Mouse (Mus musculus) embryonic facial prominence, embryonic 13.5 days (tissue): ENCODE measurements at regions not wholly inside any gene's neighbourhood (a gene's known extent, or its start where the extent isn't known, plus 50 kb on each side); places are given as distances from the start of the nearest gene placed in this dataset.

Experiments
- ATAC-seq: fragments of 200-750 bp; cut with Nextera tagmentation; 2 replicates; pipeline ENCODE4 v1.8.0; 2017; ENCODE audit warnings: low read depth; ENCODE audit not compliant: insufficient number of reproducible peaks, insufficient read depth, low FRiP score, low TSS enrichment
- H3K27ac ChIP-seq: fragments of 300-500 bp; sonication (generic); 2 replicates; pipeline ENCODE4 v1.5.1; 2015; ENCODE audit warnings: moderate library complexity, mild to moderate bottlenecking, inconsistent platforms
- H3K27me3 ChIP-seq: fragments of 300-500 bp; sonication (generic); 2 replicates; pipeline ENCODE4 v1.6.1; 2015; ENCODE audit warnings: mild to moderate bottlenecking, inconsistent platforms
- H3K36me3 ChIP-seq: fragments of 300-500 bp; sonication (generic); 2 replicates; pipeline ENCODE4 v1.6.1; 2015; ENCODE audit warnings: mild to moderate bottlenecking, inconsistent platforms
- H3K4me1 ChIP-seq: fragments of 300-500 bp; sonication (generic); 2 replicates; pipeline ENCODE4 v1.6.1; 2015; ENCODE audit warnings: inconsistent platforms
- H3K4me2 ChIP-seq: fragments of 300-500 bp; sonication (generic); 2 replicates; pipeline ENCODE4 v1.6.1; 2015; ENCODE audit warnings: moderate library complexity, mild to moderate bottlenecking, inconsistent platforms
- H3K4me3 ChIP-seq: fragments of 300-500 bp; sonication (generic); 2 replicates; pipeline ENCODE4 v1.5.1; 2015; ENCODE audit warnings: mild to moderate bottlenecking, inconsistent platforms
- H3K9ac ChIP-seq: fragments of 300-500 bp; sonication (generic); 2 replicates; pipeline ENCODE4 v1.6.1; 2015; ENCODE audit warnings: mild to moderate bottlenecking, inconsistent platforms
- H3K9me3 ChIP-seq: fragments of 300-500 bp; sonication (generic); 2 replicates; pipeline ENCODE4 v1.6.1; 2016; ENCODE audit warnings: inconsistent platforms
- WGBS: fragments of 180-500 bp; shearing (Covaris S2); methylation state at CpG from one replicate; pipeline ENCODE4 v1.1.7; 2015; ENCODE audit warnings: mixed read lengths; 5-methylcytosine and 5-hydroxymethylcytosine counted together

DNA sequence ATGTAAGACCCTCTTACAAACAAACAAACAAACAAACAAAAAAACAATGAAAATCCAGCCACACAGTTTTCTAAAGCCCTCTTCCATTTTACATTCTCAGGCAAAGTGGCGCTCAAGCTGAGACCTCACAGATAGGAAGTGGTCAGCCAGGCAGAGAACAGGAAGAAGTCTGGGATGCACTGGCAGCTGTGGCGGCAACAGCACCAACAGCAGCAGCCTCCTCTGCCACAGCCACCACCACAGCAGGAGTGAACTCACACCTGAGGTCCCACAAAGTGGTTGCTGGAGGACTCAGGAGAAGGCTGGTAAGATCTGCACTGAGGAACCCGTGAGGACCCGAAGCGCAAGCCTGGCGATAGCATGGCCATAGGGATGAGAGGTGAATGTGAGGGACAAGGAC lies 156.3 kb downstream of the Grm4 start:
- Histone ChIP-seq H3K4me2 (no peak overlapping the region), H3K27me3 (no peaks in the 10 kb centered on the region), H3K4me3 (no peak overlapping the region), H3K9me3 (no peaks in the 10 kb centered on the region), H3K9ac (no peak overlapping the region), H3K27ac (no peak overlapping the region), H3K36me3 (no peaks in the 10 kb centered on the region), H3K4me1 (0 out of 2 replicates have a peak, but pooled peaks cover 2% of the 10 kb centered on the region)
- 90% methylated on average over 6 of the region's 6 CpGs for WGBS
- no peak for ATAC-seq

DNA sequence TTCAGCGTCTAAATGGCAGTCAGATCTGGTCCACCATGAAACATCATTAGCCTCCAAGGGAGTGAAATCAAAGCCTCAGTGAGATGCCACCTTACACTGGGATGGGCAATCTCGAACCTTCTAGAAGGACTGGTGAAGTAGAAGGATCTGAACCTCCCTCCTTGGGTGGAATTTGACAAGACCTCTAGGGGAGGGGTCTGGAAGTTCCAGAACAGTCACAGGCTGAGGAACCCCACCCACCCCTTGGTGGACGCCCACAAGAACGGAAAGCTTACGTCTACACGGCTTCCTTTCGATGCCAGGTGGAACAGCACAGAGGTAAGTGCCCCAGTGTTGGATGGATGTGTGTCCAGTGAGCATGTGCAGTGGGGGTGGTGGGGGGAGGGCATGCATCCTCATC lies 156.9 kb downstream of the Grm4 start:
- no peaks in the 10 kb centered on the region for H3K9me3 ChIP-seq
- H3K4me3 ChIP-seq: no peak overlapping the region
- 85% methylated on average over 7 of the region's 7 CpGs for WGBS
- 0 out of 2 replicates have a peak, but pooled peaks cover 2% of the 10 kb centered on the region for H3K4me1 ChIP-seq
- H3K27me3 ChIP-seq: no peaks in the 10 kb centered on the region
- H3K27ac ChIP-seq: no peak overlapping the region
- no peak overlapping the region for H3K9ac ChIP-seq
- H3K36me3 ChIP-seq: no peaks in the 10 kb centered on the region
- no peak for ATAC-seq
- no peak overlapping the region for H3K4me2 ChIP-seq

DNA sequence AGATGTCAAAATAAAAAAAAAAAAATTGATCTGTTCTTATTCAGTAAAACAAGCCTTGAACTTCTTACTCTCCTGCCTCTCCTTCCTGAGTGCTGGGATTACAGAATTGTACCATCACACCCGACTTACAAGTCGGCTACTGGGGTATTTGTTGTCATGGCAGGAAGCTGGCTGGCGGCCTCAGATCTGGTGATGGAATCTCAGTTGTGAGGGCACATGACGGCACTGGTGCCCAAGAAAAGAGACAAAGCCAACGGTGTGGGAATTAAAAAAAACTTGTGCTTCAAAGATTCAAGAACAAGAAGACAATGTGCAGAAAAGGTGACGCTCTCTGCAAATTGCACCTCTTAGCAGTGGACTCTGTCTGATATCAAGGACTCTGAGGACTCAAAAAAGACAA lies 157.3 kb downstream of the Grm4 start:
- 71% methylated on average over 6 of the region's 6 CpGs for WGBS
- no peak for ATAC-seq
- no peaks in the 10 kb centered on the region for H3K27me3 ChIP-seq
- 0 out of 2 replicates have a peak, but pooled peaks cover 2% of the 10 kb centered on the region for H3K4me1 ChIP-seq
- H3K36me3 ChIP-seq: no peaks in the 10 kb centered on the region
- no peak overlapping the region for H3K9ac ChIP-seq
- H3K27ac ChIP-seq: no peak overlapping the region
- H3K4me3 ChIP-seq: no peak overlapping the region
- no peak overlapping the region for H3K4me2 ChIP-seq
- H3K9me3 ChIP-seq: no peaks in the 10 kb centered on the region

DNA sequence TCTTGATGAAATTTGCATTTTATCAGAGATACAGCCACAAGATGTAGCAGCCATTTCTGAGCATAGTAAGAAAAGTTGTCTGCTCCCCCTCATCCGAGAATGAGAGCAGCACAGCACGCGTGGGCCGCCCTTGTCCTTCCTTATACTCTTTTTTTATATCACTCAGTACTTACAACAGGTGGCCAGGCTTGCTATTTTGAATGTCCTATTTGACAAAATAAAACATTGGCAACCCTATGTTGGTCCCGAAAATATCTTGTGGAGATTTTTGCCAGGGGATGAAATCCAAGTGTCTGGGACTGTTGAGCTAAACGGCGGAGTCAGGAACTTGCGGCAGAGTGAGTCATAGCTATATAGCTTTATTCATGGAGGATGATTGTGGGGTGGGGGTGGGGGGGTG lies 158.0 kb upstream of the Lemd2 start:
- H3K4me1 ChIP-seq: 0 out of 2 replicates have a peak, but pooled peaks cover 2% of the 10 kb centered on the region
- ATAC-seq: no peak
- no peaks in the 10 kb centered on the region for H3K9me3 ChIP-seq
- 89% methylated on average over 8 of the region's 8 CpGs for WGBS
- H3K27ac ChIP-seq: no peak overlapping the region
- no peak overlapping the region for H3K9ac ChIP-seq
- no peaks in the 10 kb centered on the region for H3K36me3 ChIP-seq
- H3K4me3 ChIP-seq: no peak overlapping the region
- H3K27me3 ChIP-seq: no peaks in the 10 kb centered on the region
- H3K4me2 ChIP-seq: no peak overlapping the region

DNA sequence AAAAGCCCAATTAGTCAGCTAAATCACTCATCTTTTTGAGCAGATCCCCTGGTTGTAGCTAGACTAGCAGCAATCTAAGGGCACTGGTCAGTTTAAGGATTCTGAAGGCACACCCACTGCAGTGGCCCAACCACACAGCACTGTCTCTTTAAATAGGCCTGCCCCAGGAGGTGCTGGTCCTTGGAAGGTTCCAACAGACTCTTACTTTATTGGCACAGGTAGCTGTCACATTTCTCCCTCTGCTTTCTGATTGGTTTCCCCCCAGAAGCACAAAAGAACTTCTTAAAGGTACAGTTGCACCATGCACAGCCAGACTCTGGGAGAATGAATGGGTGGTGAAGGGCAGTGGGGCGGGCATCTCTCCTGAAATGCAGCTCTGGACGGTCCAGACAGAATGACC lies 157.1 kb upstream of the Lemd2 start:
- Histone ChIP-seq H3K4me3 (no peak overlapping the region), H3K9me3 (no peaks in the 10 kb centered on the region), H3K4me2 (no peak overlapping the region), H3K27me3 (no peaks in the 10 kb centered on the region), H3K4me1 (0 out of 2 replicates have a peak, but pooled peaks cover 2% of the 10 kb centered on the region), H3K36me3 (no peaks in the 10 kb centered on the region), H3K9ac (no peak overlapping the region), H3K27ac (no peak overlapping the region)
- 68% methylated on average over 2 of the region's 2 CpGs for WGBS
- ATAC-seq: no peak

DNA sequence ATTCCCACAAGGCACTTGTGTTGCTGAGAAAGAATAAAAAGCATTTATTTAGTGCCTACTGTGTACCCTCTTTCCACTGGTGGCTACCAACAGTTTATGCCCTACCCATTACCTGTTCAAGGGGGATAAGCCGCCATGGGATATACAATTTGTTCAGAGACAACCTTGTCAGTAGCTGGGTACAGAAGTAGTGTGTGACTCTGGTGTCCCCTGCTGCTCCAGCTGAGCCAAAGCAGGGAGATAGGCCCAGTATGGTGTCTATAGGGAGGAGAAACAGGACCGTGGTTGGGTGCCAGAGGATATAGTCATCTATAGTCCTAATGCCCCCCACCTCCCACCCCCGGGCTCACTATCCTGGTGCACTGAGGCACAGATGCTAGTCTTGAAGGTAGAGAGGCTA lies 152.6 kb upstream of the Lemd2 start:
- no peak overlapping the region for H3K9ac ChIP-seq
- 85% methylated on average over 3 of the region's 3 CpGs for WGBS

DNA sequence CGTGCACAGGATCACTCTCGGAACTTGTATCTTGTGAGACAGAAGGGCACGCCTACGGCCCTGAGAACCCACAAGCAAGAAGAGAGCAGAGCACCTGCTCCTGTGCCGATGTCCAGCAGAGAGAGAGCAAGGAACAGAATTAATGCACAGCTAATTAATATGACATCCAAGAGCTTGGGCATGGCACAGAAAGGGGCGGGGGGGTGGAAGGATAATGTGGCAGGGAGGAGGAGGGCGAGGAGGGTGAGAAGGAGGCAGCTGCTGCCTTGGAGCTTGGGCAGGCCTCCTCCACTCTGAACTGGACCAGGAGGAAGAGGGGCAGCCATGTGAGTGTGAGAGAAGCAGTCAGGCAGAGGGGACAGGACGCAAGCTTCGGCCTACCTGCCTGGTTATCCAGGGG lies 151.4 kb upstream of the Lemd2 start:
- Histone ChIP-seq H3K9ac (no peak overlapping the region), H3K9me3 (no peaks in the 10 kb centered on the region), H3K4me1 (no peaks in the 10 kb centered on the region), H3K27ac (no peak overlapping the region), H3K36me3 (no peaks in the 10 kb centered on the region), H3K4me3 (no peak overlapping the region), H3K4me2 (no peak overlapping the region), H3K27me3 (no peaks in the 10 kb centered on the region)
- no peak for ATAC-seq
- 90% methylated on average over 9 of the region's 9 CpGs for WGBS

More for the DNA sequence above, 152.6 kb upstream of the Lemd2 start:
- ATAC-seq: no peak
- H3K36me3 ChIP-seq: no peaks in the 10 kb centered on the region
- H3K27me3 ChIP-seq: no peaks in the 10 kb centered on the region
- no peaks in the 10 kb centered on the region for H3K4me1 ChIP-seq
- no peaks in the 10 kb centered on the region for H3K9me3 ChIP-seq
- H3K27ac ChIP-seq: no peak overlapping the region
- H3K4me3 ChIP-seq: no peak overlapping the region
- no peak overlapping the region for H3K4me2 ChIP-seq

DNA sequence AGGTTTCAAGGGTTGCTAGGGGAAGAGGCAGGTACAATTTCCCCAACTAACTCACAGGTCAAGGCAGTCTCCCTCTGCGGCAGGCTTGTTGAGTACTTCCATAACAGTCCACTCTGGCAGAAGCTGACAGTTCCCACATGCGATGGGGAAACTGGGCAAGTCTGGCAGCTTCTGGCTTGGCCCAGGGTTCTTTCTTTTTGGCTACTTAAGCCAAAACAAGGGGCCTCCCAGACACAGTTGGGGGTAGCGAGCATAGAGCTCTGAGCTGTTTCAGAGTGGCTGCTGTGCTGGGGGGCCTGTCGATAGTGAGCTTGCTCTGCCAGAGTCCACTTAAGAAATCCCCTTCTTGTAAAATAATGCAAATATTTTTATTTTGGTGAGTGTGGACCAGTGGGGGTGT lies 150.8 kb upstream of the Lemd2 start:
- H3K27me3 ChIP-seq: no peaks in the 10 kb centered on the region
- H3K4me2 ChIP-seq: no peak overlapping the region
- no peaks in the 10 kb centered on the region for H3K4me1 ChIP-seq
- no peak overlapping the region for H3K27ac ChIP-seq
- H3K36me3 ChIP-seq: no peaks in the 10 kb centered on the region
- 95% methylated on average over 4 of the region's 4 CpGs for WGBS
- H3K9ac ChIP-seq: no peak overlapping the region
- no peak for ATAC-seq
- H3K4me3 ChIP-seq: no peak overlapping the region
- no peaks in the 10 kb centered on the region for H3K9me3 ChIP-seq

DNA sequence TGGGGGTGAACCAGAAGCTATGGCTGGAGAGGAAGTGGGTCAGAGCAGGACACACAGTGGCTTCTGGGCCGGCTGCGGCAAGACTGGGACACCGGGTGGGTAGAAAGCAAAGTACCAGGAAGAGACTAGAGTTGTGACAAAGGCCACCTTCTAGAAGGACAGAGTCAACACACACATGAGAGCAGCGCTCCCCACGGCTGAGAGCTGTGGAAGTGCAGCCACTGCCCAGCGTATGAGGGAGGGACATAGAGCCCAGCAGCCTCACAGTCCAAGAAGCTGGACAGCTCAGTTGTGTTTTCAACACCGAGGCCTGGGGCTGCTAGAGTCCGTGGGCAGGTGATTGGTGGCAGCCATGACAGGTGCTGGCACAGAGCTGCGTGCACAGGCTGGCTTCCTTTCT lies 145.6 kb upstream of the Lemd2 start:
- Histone ChIP-seq H3K4me3 (no peak overlapping the region), H3K36me3 (no peaks in the 10 kb centered on the region), H3K4me2 (no peak overlapping the region), H3K27ac (no peak overlapping the region), H3K9ac (no peak overlapping the region), H3K9me3 (no peaks in the 10 kb centered on the region), H3K27me3 (no peaks in the 10 kb centered on the region), H3K4me1 (no peaks in the 10 kb centered on the region)
- 90% methylated on average over 9 of the region's 9 CpGs for WGBS
- no peak for ATAC-seq

DNA sequence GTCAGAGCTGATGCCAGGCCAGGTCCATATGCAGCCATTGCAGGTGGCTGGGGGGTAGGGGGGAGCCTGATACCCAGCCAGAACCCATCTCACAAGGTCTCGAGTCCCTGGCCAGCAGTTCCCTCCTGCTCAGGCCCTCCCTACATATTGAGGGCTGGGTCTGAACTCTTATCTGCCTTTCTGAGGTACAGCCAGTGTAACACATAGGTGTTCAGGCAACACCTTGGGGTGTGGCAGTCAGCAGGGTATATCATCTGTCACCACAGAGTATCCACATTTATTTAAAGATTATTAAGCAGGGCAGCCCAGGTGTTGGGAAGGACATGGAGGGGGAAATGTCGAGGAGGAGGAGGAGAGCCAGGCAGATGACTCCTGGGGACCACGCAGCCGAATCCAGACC lies 145.2 kb upstream of the Lemd2 start:
- Histone ChIP-seq H3K36me3 (no peaks in the 10 kb centered on the region), H3K27ac (no peak overlapping the region), H3K4me2 (no peak overlapping the region), H3K4me3 (no peak overlapping the region), H3K27me3 (no peaks in the 10 kb centered on the region), H3K9me3 (no peaks in the 10 kb centered on the region), H3K4me1 (no peaks in the 10 kb centered on the region), H3K9ac (no peak overlapping the region)
- 87% methylated on average over 4 of the region's 4 CpGs for WGBS
- no peak for ATAC-seq

DNA sequence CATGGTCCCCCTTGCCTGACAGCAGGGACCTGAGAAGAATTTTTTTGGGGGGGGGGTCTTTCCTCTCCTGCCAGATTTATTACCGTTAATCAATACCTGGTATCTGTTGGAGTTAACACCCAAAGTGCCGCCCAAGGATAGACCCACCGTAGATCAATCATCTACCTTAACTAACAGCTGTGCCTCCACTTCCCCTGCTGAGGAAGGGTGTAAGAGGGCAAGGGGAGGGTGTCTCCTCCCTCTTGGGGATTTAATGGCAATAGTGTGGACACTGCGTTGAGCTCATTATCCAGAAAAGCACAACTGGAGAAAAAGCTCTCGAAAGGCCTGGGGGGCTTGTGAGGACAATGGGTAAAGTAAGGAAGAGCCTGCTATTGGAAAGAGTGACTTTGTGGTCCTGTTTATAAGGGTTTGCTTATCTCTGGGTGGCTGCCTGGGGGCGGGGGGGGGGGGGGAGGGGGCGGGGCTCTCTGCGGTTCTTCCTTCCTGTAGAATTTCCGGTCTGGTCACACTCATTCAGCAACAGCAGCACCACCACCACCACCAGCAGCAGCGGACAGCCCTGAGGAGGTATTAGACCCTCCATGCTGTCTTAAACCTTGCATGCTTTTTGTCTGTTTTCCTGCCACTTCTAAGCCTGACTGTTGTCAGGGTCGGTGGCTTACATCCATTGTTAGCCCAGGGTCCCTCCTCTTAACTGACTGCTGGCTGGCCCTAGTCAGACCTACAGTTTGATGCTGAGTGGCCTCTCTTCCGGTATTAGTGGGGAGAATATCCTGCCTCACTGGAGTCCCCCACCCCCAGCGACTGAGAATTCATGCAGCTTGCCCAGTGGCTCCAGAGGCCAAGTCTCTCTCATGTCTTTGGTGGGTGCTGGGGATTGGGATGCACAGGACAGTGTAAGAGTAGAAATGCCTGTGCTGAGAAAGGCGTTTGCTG lies 138.0 kb upstream of the Lemd2 start:
- no peak overlapping the region for H3K4me3 ChIP-seq
- H3K36me3 ChIP-seq: no peaks in the 10 kb centered on the region
- H3K4me1 ChIP-seq: peaks cover 8% of the 10 kb centered on the region; the same call in 1 of the 2 replicates
- ATAC-seq: no peak
- 0 out of 2 replicates have a peak overlapping the region, but pooled peaks have one; percentile 9 for H3K4me2 ChIP-seq
- H3K27me3 ChIP-seq: no peaks in the 10 kb centered on the region
- 43% methylated on average over 14 of the region's 14 CpGs for WGBS
- H3K9me3 ChIP-seq: no peaks in the 10 kb centered on the region
- 0 out of 2 replicates have a peak overlapping the region, but pooled peaks have one; percentile 7 for H3K27ac ChIP-seq
- H3K9ac ChIP-seq: no peak overlapping the region

DNA sequence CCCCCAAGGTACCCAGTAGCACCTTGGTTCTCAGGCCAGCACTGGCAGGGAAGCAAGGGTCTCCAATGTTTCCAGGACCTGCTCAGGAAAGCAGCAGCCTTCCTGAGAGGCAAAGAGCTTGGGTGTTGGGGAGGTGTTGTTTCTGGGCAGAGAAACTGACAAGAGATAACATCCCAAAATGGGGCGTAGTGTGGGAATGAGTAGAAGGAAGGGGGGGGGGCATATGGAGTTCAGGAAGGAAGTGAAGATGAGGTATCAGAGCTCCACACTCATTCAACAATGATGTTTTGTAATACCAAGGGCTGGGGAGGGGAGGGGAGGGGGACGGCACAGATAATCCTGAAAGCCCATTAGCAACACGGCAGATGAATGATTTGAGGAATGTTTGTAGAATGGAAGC lies 135.6 kb upstream of the Lemd2 start:
- WGBS: 73% methylated on average over 3 of the region's 3 CpGs
- Histone ChIP-seq H3K9me3 (no peaks in the 10 kb centered on the region), H3K27me3 (no peaks in the 10 kb centered on the region), H3K36me3 (no peaks in the 10 kb centered on the region), H3K4me3 (no peak overlapping the region), H3K9ac (no peak overlapping the region), H3K4me2 (no peak overlapping the region), H3K27ac (no peak overlapping the region), H3K4me1 (peaks cover 24% of the 10 kb centered on the region)
- ATAC-seq: no peak
